Mouse (Mus musculus) midbrain, postnatal 0 days (tissue): Measurements from ENCODE around the gene Clasp2. TPM values are rescaled to one million over a fixed set of nuclear protein-coding genes. Genes with fewer than 3 reads are reported as not detected.
A peak's percentile ranks its signal among the peaks of the same experiment; 100 is the strongest.

ENCODE experiments used
- ATAC-seq: fragments of 200-750 bp; cut with Nextera tagmentation; 2 replicates; pipeline ENCODE4 v1.8.0; 2017; ENCODE audit warnings: moderate number of reproducible peaks, mild to moderate bottlenecking, moderate TSS enrichment, moderate library complexity; ENCODE audit not compliant: low FRiP score
- DNase-seq: peaks from one replicate; pipeline ENCODE4 v3.0.0-alpha.2; 2015; ENCODE audit warnings: low spot score
- H3K27ac ChIP-seq: fragments of 300-500 bp; sonication (generic); 2 replicates; pipeline ENCODE4 v1.5.1; 2014; ENCODE audit warnings: low read depth, mild to moderate bottlenecking, low read length, mixed read lengths
- H3K27me3 ChIP-seq: fragments of 300-500 bp; sonication (generic); 2 replicates; pipeline ENCODE4 v1.6.1; 2014; ENCODE audit warnings: low read length, control low read depth, mixed read lengths; ENCODE audit not compliant: insufficient read depth
- H3K36me3 ChIP-seq: fragments of 300-500 bp; sonication (generic); 2 replicates; pipeline ENCODE4 v1.6.1; 2014; ENCODE audit warnings: low read length, control low read depth, mixed read lengths; ENCODE audit not compliant: insufficient read depth
- H3K4me1 ChIP-seq: fragments of 300-500 bp; sonication (generic); 2 replicates; pipeline ENCODE4 v1.6.1; 2014; ENCODE audit warnings: mild to moderate bottlenecking, control low read depth, antibody characterized with exemption, low read length, mixed read lengths; ENCODE audit not compliant: insufficient read depth
- H3K4me2 ChIP-seq: fragments of 300-500 bp; sonication (generic); 2 replicates; pipeline ENCODE4 v1.6.1; 2014; ENCODE audit warnings: low read depth, mild to moderate bottlenecking, low read length, mixed read lengths; ENCODE audit not compliant: poor library complexity, severe bottlenecking
- H3K4me3 ChIP-seq: fragments of 300-500 bp; sonication (generic); 2 replicates; pipeline ENCODE4 v1.5.1; 2014; ENCODE audit warnings: low read depth, mild to moderate bottlenecking, low read length, moderate library complexity
- H3K9ac ChIP-seq: fragments of 300-500 bp; sonication (generic); replicated peaks from 2 replicates; pipeline ENCODE4 v1.6.1; 2014; ENCODE audit warnings: mild to moderate bottlenecking, low read length, moderate library complexity, mixed read lengths; ENCODE audit not compliant: poor library complexity, severe bottlenecking
- H3K9me3 ChIP-seq: fragments of 300-500 bp; sonication (generic); 2 replicates; pipeline ENCODE4 v1.6.1; 2016; ENCODE audit warnings: low read length, control low read depth
- CTCF ChIP-seq: IDR thresholded peaks from 2 replicates; pipeline ENCODE4 v1.5.1; 2016; ENCODE audit warnings: antibody characterized with exemption, mild to moderate bottlenecking
- WGBS: fragments of 180-500 bp; shearing (Covaris S2); extraction: QIAGEN DNeasy Blood & Tissue Kit; methylation state at CpG from one replicate; pipeline ENCODE4 v1.1.7; 2014; 5-methylcytosine and 5-hydroxymethylcytosine counted together
- polyA plus RNA-seq: library from polyadenylated mRNA; unstranded; fragments of >200 nt; fragmentation: Nextera tagmentation; extraction: Ambion mirVana; gene quantifications from 2 replicates; pipeline ENCODE4 v1.2.1, GENCODE M21; 2015
- total RNA-seq: library from RNA; depleted of rRNA; stranded (reverse); fragments of >200 nt; gene quantifications from 2 replicates; pipeline ENCODE4 v1.2.3, GENCODE M21; 2014

Clasp2 gene
- total and polyA plus RNA-seq, 2 experiments from 2014 or later: 120 to 266 TPM

- H3K9ac ChIP-seq: no peak overlapping the region
- DNase-seq: no peak
- no peak overlapping the region for H3K4me2 ChIP-seq
Observed at GRCm38 (mm10) chr9:113803751-113804150, 62.5 kb downstream of the Clasp2 start.

GRCm38 (mm10) chr9:113805359-113805758, 64.1 kb downstream of the Clasp2 start:
- WGBS: 95% methylated on average over 1 of the region's 1 CpGs
- H3K4me1 ChIP-seq: peaks cover 3% of the 10 kb centered on the region; the same call in 1 of the 2 replicates
- no peak for ATAC-seq
- no peak for DNase-seq
- no peak overlapping the region for H3K4me3 ChIP-seq
- TF ChIP-seq CTCF: no peak
- no peak overlapping the region for H3K9ac ChIP-seq
- no peaks in the 10 kb centered on the region for H3K9me3 ChIP-seq
- H3K4me2 ChIP-seq: no peak overlapping the region
- H3K27ac ChIP-seq: no peak overlapping the region
- no peaks in the 10 kb centered on the region for H3K36me3 ChIP-seq
- no peaks in the 10 kb centered on the region for H3K27me3 ChIP-seq

More at GRCm38 (mm10) chr9:113803751-113804150, 62.5 kb downstream of the Clasp2 start:
- Histone ChIP-seq H3K27ac (no peak overlapping the region), H3K9me3 (no peaks in the 10 kb centered on the region), H3K36me3 (no peaks in the 10 kb centered on the region), H3K27me3 (no peaks in the 10 kb centered on the region), H3K4me3 (no peak overlapping the region), H3K4me1 (no peaks in the 10 kb centered on the region)
- WGBS: 73% methylated on average over 2 of the region's 2 CpGs
- TF ChIP-seq CTCF: no peak
- no peak for ATAC-seq

GRCm38 (mm10) chr9:113811327-113811726, 70.1 kb downstream of the Clasp2 start:
- no peaks in the 10 kb centered on the region for H3K27me3 ChIP-seq
- WGBS: 29% methylated on average over 1 of the region's 1 CpGs
- peak overlapping the region; percentile 26; the same call in 1 of the 2 replicates for H3K27ac ChIP-seq
- DNase-seq (no peak), ATAC-seq (no peak)
- no peak for TF ChIP-seq CTCF
- no peak overlapping the region; the same call in 1 of the 2 replicates for H3K9ac ChIP-seq
- H3K4me2 ChIP-seq: peak overlapping the region; percentile 47
- peaks cover 6% of the 10 kb centered on the region; the same call in 1 of the 2 replicates for H3K4me1 ChIP-seq
- no peaks in the 10 kb centered on the region for H3K36me3 ChIP-seq
- H3K9me3 ChIP-seq: no peaks in the 10 kb centered on the region
- H3K4me3 ChIP-seq: peak overlapping the region; percentile 42

- TF ChIP-seq CTCF: peak; percentile 16; the same call in 1 of the 2 replicates
- Histone ChIP-seq H3K4me3 (peak overlapping the region; percentile 42), H3K27me3 (no peaks in the 10 kb centered on the region), H3K4me1 (peaks cover 9% of the 10 kb centered on the region; the same call in 1 of the 2 replicates), H3K4me2 (peak overlapping the region; percentile 47), H3K36me3 (no peaks in the 10 kb centered on the region), H3K27ac (peak overlapping the region; percentile 92), H3K9ac (peak overlapping the region; percentile 62), H3K9me3 (no peaks in the 10 kb centered on the region)
- peak; percentile 87 for DNase-seq
- WGBS: 8% methylated on average over 9 of the region's 9 CpGs
- ATAC-seq: peak; percentile 95
Observed at GRCm38 (mm10) chr9:113811957-113812670, 70.8 kb downstream of the Clasp2 start.

GRCm38 (mm10) chr9:113812671-113813001, 71.4 kb downstream of the Clasp2 start:
- H3K4me2 ChIP-seq: peak overlapping the region; percentile 47
- peaks cover 9% of the 10 kb centered on the region; the same call in 1 of the 2 replicates for H3K4me1 ChIP-seq
- ATAC-seq: no peak
- no peaks in the 10 kb centered on the region for H3K27me3 ChIP-seq
- peak overlapping the region; percentile 62 for H3K9ac ChIP-seq
- H3K36me3 ChIP-seq: peaks cover 3% of the 10 kb centered on the region; the same call in 1 of the 2 replicates
- peak overlapping the region; percentile 92 for H3K27ac ChIP-seq
- WGBS: 39% methylated on average over 4 of the region's 4 CpGs
- no peaks in the 10 kb centered on the region for H3K9me3 ChIP-seq
- no peak for TF ChIP-seq CTCF
- peak; percentile 45 for DNase-seq
- H3K4me3 ChIP-seq: peak overlapping the region; percentile 42

GRCm38 (mm10) chr9:113813086-113813485, 71.8 kb downstream of the Clasp2 start:
- ATAC-seq: no peak
- no peak for TF ChIP-seq CTCF

More at GRCm38 (mm10) chr9:113813086-113813485, 71.8 kb downstream of the Clasp2 start:
- Histone ChIP-seq H3K4me2 (peak overlapping the region; percentile 55), H3K27ac (peak overlapping the region; percentile 59; the same call in 1 of the 2 replicates), H3K9me3 (no peaks in the 10 kb centered on the region), H3K27me3 (no peaks in the 10 kb centered on the region), H3K4me1 (peaks cover 9% of the 10 kb centered on the region; the same call in 1 of the 2 replicates), H3K36me3 (peaks cover 3% of the 10 kb centered on the region; the same call in 1 of the 2 replicates), H3K4me3 (peak overlapping the region; percentile 42), H3K9ac (peak overlapping the region; percentile 61)
- 48% methylated on average over 5 of the region's 5 CpGs for WGBS
- peak; percentile 33 for DNase-seq
